Mouse (Mus musculus): ENCODE measurements around the gene Nufip2. TPM values are rescaled to one million over a fixed set of nuclear protein-coding genes. Genes with fewer than 3 reads are reported as not detected.
"Not testable (repeated sequence)": the region's sequence is repeated elsewhere in the genome, so short reads cannot be mapped to it uniquely, and the experiment has no call there.

Nufip2 gene
- polyA plus RNA-seq, 1 experiment, result 21.5 TPM

DNA sequence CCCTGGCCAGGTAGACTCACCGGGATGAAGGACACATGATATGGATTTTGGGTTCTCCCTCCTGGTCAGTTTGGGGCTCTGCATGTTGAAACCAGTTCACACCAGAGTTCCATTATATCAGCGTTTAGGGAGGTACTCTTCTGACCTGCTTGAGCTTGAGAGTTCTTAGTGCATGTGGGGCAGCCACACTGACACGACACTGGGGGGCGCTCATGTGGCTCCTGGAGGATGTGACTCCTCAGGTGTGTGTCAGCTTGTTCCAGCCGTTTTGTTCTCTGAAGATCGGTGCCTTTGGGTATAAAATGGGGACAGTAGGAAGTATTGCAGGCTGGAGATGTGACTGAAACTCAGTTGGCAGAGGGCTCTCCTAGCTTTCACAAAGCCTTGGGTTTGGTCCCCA lies 58.0 kb downstream of the Nufip2 start:
- DNase-seq, result peak; percentile 38 to 48
- H3K4me1 ChIP-seq (ENCODE audit: control insufficient read depth, insufficient read depth, low read length), result no peaks in the 10 kb centered on the region
- H3K27ac ChIP-seq (ENCODE audit: insufficient read depth, low read length), result no peak overlapping the region
- H3K4me3 ChIP-seq (replicated peaks; ENCODE audit: insufficient read depth, low read depth, low read length), result no peak overlapping the region
- 26% methylated on average over 6 of the region's 6 CpGs for WGBS
- no peaks in the 10 kb centered on the region for H3K27me3 ChIP-seq (ENCODE audit: control insufficient read depth, insufficient read depth, low read length)
- TF ChIP-seq CTCF (IDR thresholded peaks at IDR 0.05; ENCODE audit: borderline replicate concordance, insufficient read depth, low read depth, low read length) (peak; percentile 61), POLR2A (IDR thresholded peaks at IDR 0.05; ENCODE audit: borderline replicate concordance, insufficient read depth, low read length) (no peak)

DNA sequence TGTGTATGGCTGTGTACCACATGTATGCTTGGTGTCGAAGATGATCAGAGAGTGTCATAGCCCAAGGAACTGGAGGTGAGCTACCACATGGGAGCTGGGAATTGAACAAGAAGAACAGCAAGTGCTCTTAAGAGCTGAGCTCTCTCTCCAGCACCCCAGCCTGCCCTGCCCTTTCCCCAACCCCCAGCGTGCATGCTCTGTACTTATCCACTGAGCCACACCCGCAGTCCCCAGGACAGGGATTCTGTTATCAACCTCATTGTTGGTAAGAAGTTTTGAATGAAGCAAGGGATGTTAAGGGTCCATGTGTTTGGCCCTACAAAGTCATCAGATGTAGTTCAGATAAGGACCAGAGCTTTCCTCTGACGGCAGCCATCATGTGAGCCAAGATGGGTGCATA lies 60.7 kb downstream of the Nufip2 start:
- TF ChIP-seq CTCF (IDR thresholded peaks at IDR 0.05; ENCODE audit: borderline replicate concordance, insufficient read depth, low read depth, low read length), result no peak
- TF ChIP-seq POLR2A (IDR thresholded peaks at IDR 0.05; ENCODE audit: borderline replicate concordance, insufficient read depth, low read length), result no peak
- no peak overlapping the region for H3K27ac ChIP-seq (ENCODE audit: insufficient read depth, low read length)
- WGBS, result 93% methylated on average over 4 of the region's 4 CpGs
- no peaks in the 10 kb centered on the region for H3K4me1 ChIP-seq (ENCODE audit: control insufficient read depth, insufficient read depth, low read length)
- DNase-seq, result no peak
- H3K27me3 ChIP-seq (ENCODE audit: control insufficient read depth, insufficient read depth, low read length), result no peaks in the 10 kb centered on the region
- H3K4me3 ChIP-seq (replicated peaks; ENCODE audit: insufficient read depth, low read depth, low read length), result no peak overlapping the region

DNA sequence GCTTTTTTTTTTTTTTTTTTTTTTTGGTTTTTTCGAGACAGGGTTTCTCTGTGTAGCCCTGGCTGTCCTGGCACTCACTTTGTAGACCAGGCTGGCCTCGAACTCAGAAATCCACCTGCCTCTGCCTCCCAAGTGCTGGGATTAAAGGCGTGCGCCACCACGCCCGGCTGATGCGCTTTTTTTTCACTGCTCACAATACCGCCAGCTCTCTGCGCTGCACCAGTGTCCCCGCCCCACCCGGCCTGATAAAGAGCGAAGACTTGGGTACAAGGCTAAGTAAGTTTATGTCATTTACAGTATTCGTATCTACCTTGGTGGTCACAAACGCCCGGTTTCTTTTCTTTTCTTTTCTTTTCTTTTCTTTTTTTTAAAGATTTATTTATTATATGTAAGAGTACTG lies 61.1 kb downstream of the Nufip2 start:
- H3K4me3 ChIP-seq (replicated peaks; ENCODE audit: insufficient read depth, low read depth, low read length); H3K4me1 ChIP-seq (ENCODE audit: control insufficient read depth, insufficient read depth, low read length); DNase-seq; H3K27me3 ChIP-seq (ENCODE audit: control insufficient read depth, insufficient read depth, low read length); H3K27ac ChIP-seq (ENCODE audit: insufficient read depth, low read length): not testable (repeated sequence)
- 95% methylated on average over 14 of the region's 15 CpGs for WGBS

DNA sequence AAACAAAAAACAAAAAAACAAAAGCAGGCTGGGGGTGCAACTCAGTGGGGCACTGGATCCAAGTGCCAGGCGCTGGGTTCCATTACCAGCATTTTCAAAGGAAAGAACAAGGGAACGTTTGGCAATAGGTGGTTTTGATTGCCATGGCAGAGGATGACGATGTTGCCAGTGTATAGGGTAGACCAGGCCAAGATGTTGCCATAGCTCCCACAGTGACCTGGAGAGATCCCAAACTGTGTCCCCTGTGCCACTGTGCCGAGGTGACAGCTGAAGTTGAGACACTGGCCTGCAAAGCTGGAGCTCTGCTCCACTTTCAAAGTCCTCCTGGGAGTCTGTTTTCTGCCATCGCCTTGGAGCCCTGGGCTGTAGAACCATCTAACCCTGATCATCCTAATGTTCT lies 63.0 kb downstream of the Nufip2 start:
- Histone ChIP-seq H3K27me3 (ENCODE audit: control insufficient read depth, insufficient read depth, low read length) (no peaks in the 10 kb centered on the region), H3K27ac (ENCODE audit: insufficient read depth, low read length) (no peak overlapping the region), H3K4me3 (replicated peaks; ENCODE audit: insufficient read depth, low read depth, low read length) (no peak overlapping the region), H3K4me1 (ENCODE audit: control insufficient read depth, insufficient read depth, low read length) (no peaks in the 10 kb centered on the region)
- no peak for DNase-seq
- no peak for TF ChIP-seq CTCF (IDR thresholded peaks at IDR 0.05; ENCODE audit: borderline replicate concordance, insufficient read depth, low read depth, low read length)
- TF ChIP-seq POLR2A (IDR thresholded peaks at IDR 0.05; ENCODE audit: borderline replicate concordance, insufficient read depth, low read length), result no peak
- 32% methylated on average over 5 of the region's 5 CpGs for WGBS

DNA sequence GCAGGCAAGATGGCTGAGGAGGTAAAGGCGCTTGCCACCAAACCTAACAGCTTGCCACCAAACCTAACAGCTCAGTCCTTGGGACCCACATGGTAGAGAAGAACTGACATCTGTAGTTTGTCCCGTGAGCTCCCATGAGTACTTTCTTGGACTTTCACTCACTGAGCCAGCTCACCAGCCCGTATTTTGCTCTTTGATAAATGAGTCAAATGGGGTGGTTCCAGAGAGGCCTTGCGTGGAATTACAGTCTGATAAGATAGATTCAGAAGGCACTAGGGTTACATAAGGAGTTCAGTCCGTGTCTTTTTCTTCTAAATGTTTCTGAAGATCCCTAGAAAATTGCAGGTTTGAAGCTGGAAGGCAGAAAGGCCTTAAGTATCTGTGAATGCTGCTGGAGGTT lies 66.6 kb downstream of the Nufip2 start:
- Histone ChIP-seq H3K27me3 (ENCODE audit: control insufficient read depth, insufficient read depth, low read length) (no peaks in the 10 kb centered on the region), H3K27ac (ENCODE audit: insufficient read depth, low read length) (no peak overlapping the region), H3K4me3 (replicated peaks; ENCODE audit: insufficient read depth, low read depth, low read length) (no peak overlapping the region), H3K4me1 (ENCODE audit: control insufficient read depth, insufficient read depth, low read length) (no peaks in the 10 kb centered on the region)
- TF ChIP-seq CTCF (IDR thresholded peaks at IDR 0.05; ENCODE audit: borderline replicate concordance, insufficient read depth, low read depth, low read length), result no peak
- TF ChIP-seq POLR2A (IDR thresholded peaks at IDR 0.05; ENCODE audit: borderline replicate concordance, insufficient read depth, low read length), result no peak
- no peak for DNase-seq
- 86% methylated on average over 5 of the region's 5 CpGs for WGBS

DNA sequence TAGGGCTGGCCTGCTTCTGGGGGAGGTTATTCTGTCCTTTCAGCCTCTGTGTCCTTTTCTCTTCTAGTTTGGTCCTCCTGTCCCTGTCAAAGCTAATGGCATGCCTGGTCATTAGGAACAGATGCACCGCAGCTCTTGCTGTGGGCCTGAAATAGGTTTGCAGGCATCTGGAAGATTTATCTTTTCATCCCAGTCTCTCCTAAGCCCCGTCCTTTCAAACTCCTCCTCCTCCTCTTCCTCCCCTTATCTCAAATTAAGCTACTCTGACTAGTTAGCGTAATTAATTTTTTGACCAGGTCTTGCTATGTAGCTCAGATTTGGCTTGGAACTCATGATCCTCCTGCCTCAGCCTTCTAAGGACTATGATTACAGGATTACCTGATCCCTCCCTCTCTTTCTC lies 67.5 kb downstream of the Nufip2 start:
- Histone ChIP-seq H3K4me1 (ENCODE audit: control insufficient read depth, insufficient read depth, low read length) (no peaks in the 10 kb centered on the region), H3K4me3 (replicated peaks; ENCODE audit: insufficient read depth, low read depth, low read length) (no peak overlapping the region), H3K27me3 (ENCODE audit: control insufficient read depth, insufficient read depth, low read length) (no peaks in the 10 kb centered on the region), H3K27ac (ENCODE audit: insufficient read depth, low read length) (no peak overlapping the region)
- no peak for TF ChIP-seq POLR2A (IDR thresholded peaks at IDR 0.05; ENCODE audit: borderline replicate concordance, insufficient read depth, low read length)
- no peak for TF ChIP-seq CTCF (IDR thresholded peaks at IDR 0.05; ENCODE audit: borderline replicate concordance, insufficient read depth, low read depth, low read length)
- 78% methylated on average over 3 of the region's 3 CpGs for WGBS
- DNase-seq, result no peak

DNA sequence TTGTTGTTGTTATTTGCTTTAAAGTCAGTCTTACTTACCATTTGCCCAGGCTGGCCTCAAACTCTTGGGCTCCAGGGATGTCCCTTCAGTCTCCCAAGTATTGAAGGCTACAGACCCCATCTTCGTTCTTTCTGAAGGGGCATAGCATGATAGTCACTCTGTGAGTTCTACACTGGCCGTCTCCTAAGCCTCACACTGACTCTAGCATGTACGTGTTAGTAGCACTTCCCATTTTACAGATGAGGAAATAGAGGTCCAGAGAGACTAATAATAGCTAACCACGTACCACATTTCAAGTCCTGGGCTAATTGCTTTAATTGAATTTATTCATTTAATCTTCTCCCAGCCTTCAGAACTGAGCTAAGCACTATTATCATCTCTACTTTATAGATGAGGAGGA lies 74.1 kb downstream of the Nufip2 start:
- H3K4me1 ChIP-seq (ENCODE audit: control insufficient read depth, insufficient read depth, low read length), result peaks cover 7% of the 10 kb centered on the region

DNA sequence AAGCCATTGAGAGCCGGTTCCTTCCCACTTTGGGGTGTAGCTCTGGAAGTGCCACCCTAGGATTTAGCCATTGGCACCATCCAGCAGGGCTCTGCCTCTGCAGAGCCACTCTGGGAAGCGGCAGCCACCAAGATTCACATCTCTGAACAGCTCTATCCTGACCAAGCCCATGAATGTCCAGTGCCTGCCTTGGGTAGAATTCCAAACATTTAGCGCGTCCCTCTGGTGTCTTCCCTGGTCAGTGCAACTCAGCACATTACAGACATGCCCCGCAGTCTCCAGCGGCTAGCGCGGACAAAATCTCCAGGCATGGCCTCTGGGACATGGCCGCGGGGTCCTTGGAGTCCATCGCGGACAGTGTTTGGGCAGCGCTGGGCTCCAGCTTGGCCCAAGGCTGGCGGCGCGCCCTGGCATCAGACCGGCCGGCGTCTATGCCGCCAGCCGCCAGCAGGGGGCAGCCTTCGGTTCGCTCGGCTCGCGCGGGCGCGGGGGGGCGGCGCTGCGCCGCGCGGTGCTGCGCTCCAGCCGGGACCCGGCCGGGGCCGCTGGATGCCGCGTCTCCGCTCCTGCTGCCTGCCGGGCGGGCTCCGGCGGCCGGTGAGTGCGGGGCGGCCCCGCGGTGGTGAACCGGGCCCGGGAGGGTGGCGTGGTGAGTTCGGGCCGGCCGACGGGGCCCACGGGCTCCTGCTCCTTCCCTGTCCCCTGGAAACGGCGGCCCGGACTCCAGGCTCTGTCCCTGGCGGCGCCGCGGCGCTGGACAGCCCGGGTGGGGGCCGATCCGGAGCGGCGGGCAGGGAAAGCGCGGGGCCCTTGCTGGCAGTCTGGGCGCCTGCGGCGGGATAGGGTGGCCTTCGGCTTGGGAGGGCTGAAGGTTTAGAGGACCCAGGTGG lies 77.1 kb downstream of the Nufip2 start, which contains the start of gene Myo18a:
Gene Myo18a (plus strand): TSS at position 464 of the 890 bp plus-strand sequence.
- 1% methylated on average over 72 of the region's 79 CpGs for WGBS

More for the DNA sequence above, 74.1 kb downstream of the Nufip2 start:
- H3K27me3 ChIP-seq (ENCODE audit: control insufficient read depth, insufficient read depth, low read length), result no peaks in the 10 kb centered on the region
- no peak for TF ChIP-seq POLR2A (IDR thresholded peaks at IDR 0.05; ENCODE audit: borderline replicate concordance, insufficient read depth, low read length)
- no peak for TF ChIP-seq CTCF (IDR thresholded peaks at IDR 0.05; ENCODE audit: borderline replicate concordance, insufficient read depth, low read depth, low read length)
- WGBS, result 94% methylated on average over 4 of the region's 4 CpGs
- DNase-seq, result no peak
- H3K4me3 ChIP-seq (replicated peaks; ENCODE audit: insufficient read depth, low read depth, low read length), result no peak overlapping the region
- no peak overlapping the region for H3K27ac ChIP-seq (ENCODE audit: insufficient read depth, low read length)

More for the DNA sequence above, 77.1 kb downstream of the Nufip2 start, which contains the start of gene Myo18a:
- Histone ChIP-seq H3K4me3 (replicated peaks; ENCODE audit: insufficient read depth, low read depth, low read length) (peak within 1 kb of the TSS; percentile 91), H3K27me3 (ENCODE audit: control insufficient read depth, insufficient read depth, low read length) (no peaks in the 10 kb centered on the region), H3K4me1 (ENCODE audit: control insufficient read depth, insufficient read depth, low read length) (peaks cover 17% of the 10 kb centered on the region), H3K27ac (ENCODE audit: insufficient read depth, low read length) (peak within 1 kb of the TSS; percentile 87)
- peak; percentile 85 to 91 for DNase-seq
- TF ChIP-seq POLR2A (IDR thresholded peaks at IDR 0.05; ENCODE audit: borderline replicate concordance, insufficient read depth, low read length) (0 out of 2 replicates have a peak, but pooled peaks have one; percentile 31), CTCF (IDR thresholded peaks at IDR 0.05; ENCODE audit: borderline replicate concordance, insufficient read depth, low read depth, low read length) (peak; percentile 59)
